Mouse (Mus musculus) layer of hippocampus, adult 9-10 months (tissue): Measurements from ENCODE around the gene Olfr74.
"Not testable (repeated sequence)": the region's sequence is repeated elsewhere in the genome, so short reads cannot be mapped to it uniquely, and the experiment has no call there.

Experiments
- DNase-seq: peaks from one replicate; pipeline ENCODE4 v3.0.0; 2022; ENCODE audit warnings: low spot score

The Olfr74 gene

DNA sequence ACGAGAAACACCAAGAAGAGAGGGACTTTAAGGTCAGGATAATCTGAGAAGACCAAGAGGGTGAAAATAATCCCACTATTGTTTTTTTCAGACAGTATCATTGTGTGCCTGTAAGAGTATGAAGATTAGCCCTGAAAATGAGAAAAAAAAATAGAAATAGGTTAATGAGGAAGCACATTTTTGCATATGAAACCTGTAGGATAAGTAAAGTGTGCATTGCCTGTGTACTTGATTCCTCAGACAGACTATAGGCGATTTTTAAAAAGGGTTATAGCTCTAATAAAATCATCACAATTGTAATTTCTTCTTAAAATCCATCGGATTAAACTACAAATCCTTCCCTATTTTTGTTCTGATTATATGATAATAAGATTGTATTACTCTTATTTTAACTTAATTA is at the start of gene Olfr74:
Olfr74 (minus strand) TSS at position 101 of the 400 bp plus-strand sequence.
- no peak for DNase-seq

- DNase-seq: not testable (repeated sequence)
Measured at GRCm38 (mm10) chr2:88022474-88022873, 48.0 kb upstream of the Olfr74 start, which contains the start of gene Olfr1161. TSS of gene Olfr1161 (plus strand) at chr2:88022774.

DNA sequence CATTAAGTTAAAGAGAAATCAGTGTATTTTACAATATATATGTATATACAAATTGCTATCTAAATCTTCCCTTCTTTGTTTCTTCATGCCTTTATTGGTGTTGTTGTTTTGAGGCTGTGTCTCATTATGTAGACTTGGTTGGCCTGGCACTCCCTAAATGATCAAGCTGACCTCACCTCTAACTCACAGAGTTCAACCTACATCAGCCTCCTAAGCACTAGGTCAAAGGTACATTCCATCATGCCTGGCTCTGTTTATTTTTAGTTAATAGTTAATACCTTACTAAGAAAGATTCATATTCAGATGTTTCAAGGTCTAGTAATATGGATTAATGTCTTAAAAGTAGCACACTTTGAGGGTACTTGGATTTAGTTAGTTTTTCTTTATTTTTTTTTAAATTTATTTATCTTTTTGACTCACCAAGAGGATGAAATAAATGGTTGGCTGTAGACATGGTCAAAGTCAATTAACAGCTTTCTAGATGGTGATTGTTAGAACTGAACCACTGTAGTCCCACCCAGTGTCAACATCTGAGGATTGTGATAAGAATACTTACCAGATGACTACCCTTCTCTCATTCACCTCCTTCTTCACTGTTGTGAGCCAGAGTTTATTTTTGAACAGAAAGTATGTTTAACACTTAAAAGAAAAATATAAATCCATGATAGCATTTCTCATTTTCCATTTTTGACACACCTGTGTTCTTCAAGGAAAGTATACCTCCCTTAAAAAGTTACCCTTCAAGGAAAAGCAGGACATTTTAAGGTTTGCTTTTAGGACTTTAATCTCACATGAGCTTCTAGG is 33.3 kb upstream of the Olfr74 start, which contains the start of gene Olfr1160:
Olfr1160 (minus strand) TSS at position 754 of the 804 bp plus-strand sequence.
- no peak for DNase-seq

GRCm38 (mm10) chr2:87989813-87990212 is 15.3 kb upstream of the Olfr74 start, which contains the start of gene Olfr1158:
TSS of gene Olfr1158 (plus strand) at chr2:87990113.
- DNase-seq: no peak

DNA sequence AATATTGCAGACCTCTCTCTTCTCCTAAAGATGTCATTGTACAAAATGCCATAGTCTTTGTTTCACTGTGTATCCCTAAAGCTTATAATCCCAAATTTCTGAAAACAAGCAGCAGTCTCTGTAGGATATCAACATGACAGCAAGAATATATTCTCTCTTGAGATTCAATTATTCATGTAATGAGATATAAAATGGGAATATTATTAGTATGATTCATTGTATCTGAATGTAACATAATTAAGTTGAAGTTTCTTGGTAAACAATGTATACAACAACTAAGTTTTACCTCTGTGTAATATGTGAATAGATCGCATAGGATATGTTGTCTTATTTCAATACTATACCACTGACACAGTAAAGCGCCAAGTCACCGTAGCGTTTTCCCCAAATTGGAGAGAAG is 6.3 kb downstream of the Olfr74 start, which contains the start of gene Olfr1157:
Olfr1157 (minus strand) TSS at position 101 of the 400 bp plus-strand sequence.
- DNase-seq: no peak

DNA sequence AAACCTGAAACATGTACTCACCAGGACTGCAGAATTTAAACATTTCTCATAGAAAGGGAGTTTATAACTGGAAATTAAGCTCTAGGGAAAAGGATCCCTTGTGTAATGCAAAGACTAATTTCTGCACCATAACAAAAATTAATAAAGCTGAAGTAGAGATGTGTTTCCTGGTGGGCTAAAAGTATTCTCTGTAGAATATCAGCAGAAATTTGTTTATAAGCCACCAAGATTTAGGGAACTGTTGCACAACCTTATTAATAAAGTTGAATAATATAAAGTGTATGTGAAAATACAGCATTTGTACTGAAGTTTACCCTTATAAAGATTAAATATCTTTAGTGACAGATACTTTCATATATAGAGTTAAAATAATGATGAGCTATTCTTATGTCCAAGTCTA is 21.5 kb downstream of the Olfr74 start, which contains the start of gene Olfr1156:
Olfr1156 (minus strand) TSS at position 101 of the 400 bp plus-strand sequence.
- no peak for DNase-seq

DNA sequence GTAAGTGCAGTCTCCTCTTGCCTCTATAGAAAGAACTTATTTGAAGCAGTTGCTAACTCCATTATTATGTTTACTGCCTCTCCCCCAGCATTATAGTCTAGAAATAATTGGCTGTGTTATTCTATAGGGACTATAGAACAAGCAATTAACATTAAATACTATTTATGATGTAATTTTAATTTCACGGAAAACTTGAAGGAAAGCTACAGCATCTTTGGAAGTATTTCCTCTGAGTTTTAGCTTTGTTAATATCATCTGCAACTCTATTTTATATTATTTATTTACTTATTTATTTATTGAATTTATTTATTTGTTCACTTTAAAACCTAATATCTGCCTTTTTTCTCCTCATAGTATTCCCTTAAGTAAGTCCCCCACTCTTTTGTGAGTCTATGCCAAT is 29.4 kb downstream of the Olfr74 start, which contains the start of gene Olfr1155:
Olfr1155 (minus strand) TSS at position 101 of the 400 bp plus-strand sequence.
- no peak for DNase-seq
